Mouse (Mus musculus) hindbrain, embryonic 16.5 days (tissue): ENCODE data around the gene 4933415A04Rik. TPM values are rescaled to one million over a fixed set of nuclear protein-coding genes. Genes with fewer than 3 reads are reported as not detected.

Experiments
- ATAC-seq: fragments of 200-750 bp; cut with Nextera tagmentation; 2 replicates; pipeline ENCODE4 v1.8.0; 2017; ENCODE audit warnings: moderate TSS enrichment, moderate library complexity
- H3K27ac ChIP-seq: fragments of 300-500 bp; sonication (generic); 2 replicates; pipeline ENCODE4 v1.5.1; 2014; ENCODE audit warnings: low read depth, mild to moderate bottlenecking, control low read depth, low read length, moderate library complexity
- H3K27me3 ChIP-seq: fragments of 300-500 bp; sonication (generic); replicated peaks from 2 replicates; pipeline ENCODE4 v1.6.1; 2014; ENCODE audit warnings: low read length; ENCODE audit not compliant: control insufficient read depth, insufficient read depth
- H3K36me3 ChIP-seq: fragments of 300-500 bp; sonication (generic); 2 replicates; pipeline ENCODE4 v1.6.1; 2014; ENCODE audit warnings: mild to moderate bottlenecking, low read length, moderate library complexity, mixed read lengths; ENCODE audit not compliant: control insufficient read depth, insufficient read depth
- H3K4me1 ChIP-seq: fragments of 300-500 bp; sonication (generic); 2 replicates; pipeline ENCODE4 v1.6.1; 2014; ENCODE audit warnings: low read depth, low read length; ENCODE audit not compliant: control insufficient read depth, insufficient read depth
- H3K4me2 ChIP-seq: fragments of 300-500 bp; sonication (generic); 2 replicates; pipeline ENCODE4 v1.6.1; 2014; ENCODE audit warnings: mild to moderate bottlenecking, low read length, control low read depth, moderate library complexity
- H3K4me3 ChIP-seq: fragments of 300-500 bp; sonication (generic); 2 replicates; pipeline ENCODE4 v1.5.1; 2014; ENCODE audit warnings: mild to moderate bottlenecking, low read length, control low read depth, moderate library complexity
- H3K9ac ChIP-seq: fragments of 300-500 bp; sonication (generic); 2 replicates; pipeline ENCODE4 v1.6.1; 2014; ENCODE audit warnings: low read depth, mild to moderate bottlenecking, control low read depth, low read length, moderate library complexity
- H3K9me3 ChIP-seq: fragments of 300-500 bp; sonication (generic); 2 replicates; pipeline ENCODE4 v1.6.1; 2014; ENCODE audit warnings: mild to moderate bottlenecking, low read length, moderate library complexity; ENCODE audit not compliant: control insufficient read depth
- WGBS: fragments of 180-500 bp; shearing (Covaris S2); extraction: QIAGEN DNeasy Blood & Tissue Kit; methylation state at CpG from one replicate; pipeline ENCODE4 v1.1.7; 2014; 5-methylcytosine and 5-hydroxymethylcytosine counted together
- polyA plus RNA-seq: library from polyadenylated mRNA; unstranded; fragments of >200 nt; fragmentation: Nextera tagmentation; extraction: Ambion mirVana; gene quantifications from 2 replicates; pipeline ENCODE4 v1.2.1, GENCODE M21; 2015

The 4933415A04Rik gene
- polyA plus RNA-seq, 1 experiment from 2014 or later: 2.2 TPM

- peak; percentile 38 for ATAC-seq
- Histone ChIP-seq H3K9me3 (no peaks in the 10 kb centered on the region), H3K4me2 (no peak overlapping the region), H3K4me1 (peaks cover 4% of the 10 kb centered on the region; the same call in 1 of the 2 replicates), H3K4me3 (no peak overlapping the region), H3K9ac (no peak overlapping the region), H3K36me3 (no peaks in the 10 kb centered on the region), H3K27me3 (no peaks in the 10 kb centered on the region), H3K27ac (no peak overlapping the region)
- WGBS: 25% methylated on average over 5 of the region's 5 CpGs
These were observed 31.1 kb downstream of the 4933415A04Rik start for GRCm38 (mm10) chr11:43617924-43618323.

GRCm38 (mm10) chr11:43618403-43618802 is 31.6 kb downstream of the 4933415A04Rik start:
- Histone ChIP-seq H3K9ac (no peak overlapping the region), H3K4me2 (no peak overlapping the region), H3K4me3 (no peak overlapping the region), H3K9me3 (no peaks in the 10 kb centered on the region), H3K27ac (no peak overlapping the region), H3K36me3 (no peaks in the 10 kb centered on the region), H3K27me3 (no peaks in the 10 kb centered on the region), H3K4me1 (peaks cover 2% of the 10 kb centered on the region; the same call in 1 of the 2 replicates)
- 37% methylated on average over 7 of the region's 7 CpGs for WGBS
- peak; percentile 74 for ATAC-seq

- H3K9ac ChIP-seq: no peak overlapping the region
- H3K36me3 ChIP-seq: no peaks in the 10 kb centered on the region
- no peak overlapping the region for H3K27ac ChIP-seq
- H3K4me1 ChIP-seq: peaks cover 11% of the 10 kb centered on the region
- H3K9me3 ChIP-seq: no peaks in the 10 kb centered on the region
- H3K4me2 ChIP-seq: no peak overlapping the region
- 88% methylated on average over 5 of the region's 5 CpGs for WGBS
- no peaks in the 10 kb centered on the region for H3K27me3 ChIP-seq
- ATAC-seq: no peak
- no peak overlapping the region for H3K4me3 ChIP-seq
These were observed 34.9 kb downstream of the 4933415A04Rik start for GRCm38 (mm10) chr11:43621769-43622168.

- WGBS: 88% methylated on average over 1 of the region's 1 CpGs
- no peaks in the 10 kb centered on the region for H3K27me3 ChIP-seq
- peaks cover 13% of the 10 kb centered on the region for H3K4me1 ChIP-seq
- H3K4me2 ChIP-seq: no peak overlapping the region
- no peak overlapping the region for H3K4me3 ChIP-seq
- H3K27ac ChIP-seq: no peak overlapping the region
- no peak overlapping the region for H3K9ac ChIP-seq
- no peak for ATAC-seq
- no peaks in the 10 kb centered on the region for H3K9me3 ChIP-seq
- no peaks in the 10 kb centered on the region for H3K36me3 ChIP-seq
These were observed 37.5 kb downstream of the 4933415A04Rik start for GRCm38 (mm10) chr11:43624341-43624740.

- H3K4me2 ChIP-seq: peak overlapping the region; percentile 57
- H3K4me3 ChIP-seq: peak overlapping the region; percentile 14
- H3K27ac ChIP-seq: peak overlapping the region; percentile 37
- H3K9me3 ChIP-seq: no peaks in the 10 kb centered on the region
- no peaks in the 10 kb centered on the region for H3K36me3 ChIP-seq
- H3K27me3 ChIP-seq: no peaks in the 10 kb centered on the region; the same call in 1 of the 2 replicates
- peak; percentile 73 for ATAC-seq
- peaks cover 13% of the 10 kb centered on the region for H3K4me1 ChIP-seq
- WGBS: 7% methylated on average over 12 of the region's 12 CpGs
- peak overlapping the region; percentile 60 for H3K9ac ChIP-seq
These were observed 39.6 kb downstream of the 4933415A04Rik start for GRCm38 (mm10) chr11:43626300-43626926.

- ATAC-seq: peak; percentile 25
- Histone ChIP-seq H3K9ac (peak overlapping the region; percentile 60), H3K4me3 (peak overlapping the region; percentile 14; the same call in 1 of the 2 replicates), H3K4me2 (peak overlapping the region; percentile 57), H3K4me1 (peaks cover 13% of the 10 kb centered on the region), H3K27me3 (no peaks in the 10 kb centered on the region; the same call in 1 of the 2 replicates), H3K27ac (peak overlapping the region; percentile 37), H3K9me3 (no peaks in the 10 kb centered on the region), H3K36me3 (no peaks in the 10 kb centered on the region)
- WGBS: 35% methylated on average over 18 of the region's 18 CpGs
These were observed 40.2 kb downstream of the 4933415A04Rik start for GRCm38 (mm10) chr11:43626927-43627645.

GRCm38 (mm10) chr11:43631645-43632044 is 44.8 kb downstream of the 4933415A04Rik start:
- H3K36me3 ChIP-seq: no peaks in the 10 kb centered on the region
- no peak for ATAC-seq
- H3K27ac ChIP-seq: no peak overlapping the region
- no peaks in the 10 kb centered on the region for H3K9me3 ChIP-seq
- H3K9ac ChIP-seq: no peak overlapping the region
- H3K4me3 ChIP-seq: no peak overlapping the region
- no peaks in the 10 kb centered on the region; the same call in 1 of the 2 replicates for H3K27me3 ChIP-seq
- 94% methylated on average over 9 of the region's 9 CpGs for WGBS
- H3K4me1 ChIP-seq: peaks cover 17% of the 10 kb centered on the region
- no peak overlapping the region for H3K4me2 ChIP-seq

GRCm38 (mm10) chr11:43632566-43632965 is 45.7 kb downstream of the 4933415A04Rik start:
- no peak for ATAC-seq
- Histone ChIP-seq H3K4me1 (peaks cover 11% of the 10 kb centered on the region), H3K9me3 (no peaks in the 10 kb centered on the region), H3K4me2 (no peak overlapping the region), H3K27ac (no peak overlapping the region), H3K9ac (no peak overlapping the region), H3K4me3 (no peak overlapping the region), H3K27me3 (no peaks in the 10 kb centered on the region; the same call in 1 of the 2 replicates), H3K36me3 (no peaks in the 10 kb centered on the region)
- 74% methylated on average over 4 of the region's 4 CpGs for WGBS

GRCm38 (mm10) chr11:43633165-43633564 is 46.3 kb downstream of the 4933415A04Rik start:
- H3K27me3 ChIP-seq: no peaks in the 10 kb centered on the region; the same call in 1 of the 2 replicates
- H3K4me2 ChIP-seq: no peak overlapping the region
- peak; percentile 60 for ATAC-seq
- WGBS: 79% methylated on average over 6 of the region's 6 CpGs
- no peaks in the 10 kb centered on the region for H3K9me3 ChIP-seq
- H3K9ac ChIP-seq: peak overlapping the region; percentile 38
- no peak overlapping the region for H3K27ac ChIP-seq
- no peaks in the 10 kb centered on the region for H3K36me3 ChIP-seq
- peaks cover 11% of the 10 kb centered on the region for H3K4me1 ChIP-seq
- no peak overlapping the region for H3K4me3 ChIP-seq
